Mouse (Mus musculus): ENCODE results near the gene Donson. TPM values are rescaled to one million over a fixed set of nuclear protein-coding genes. Genes with fewer than 3 reads are reported as not detected.

Donson gene
- polyA plus RNA-seq (2014; fragmentation: Nextera tagmentation; extraction: Ambion mirVana): 22.9 and 26.2 TPM in 2 replicates

- Histone ChIP-seq H3K4me1 (ENCODE audit: control insufficient read depth, insufficient read depth, low read length) (peaks cover 10% of the 10 kb centered on the region), H3K27ac (ENCODE audit: low read length) (peak within 1 kb of the TSS; percentile 67; the same call in 1 of the 2 replicates), H3K4me2 (replicated peaks; ENCODE audit: low read depth, low read length) (peak within 1 kb of the TSS; percentile 83), H3K27me3 (ENCODE audit: control insufficient read depth, insufficient read depth, low read length) (no peaks in the 10 kb centered on the region), H3K4me3 (ENCODE audit: low read depth, low read length) (peak within 1 kb of the TSS; percentile 86), H3K9me3 (ENCODE audit: control insufficient read depth, low read depth, low read length) (no peaks in the 10 kb centered on the region), H3K36me3 (ENCODE audit: control insufficient read depth, insufficient read depth, low read length) (peaks cover 10% of the 10 kb centered on the region), H3K9ac (replicated peaks; ENCODE audit: low read depth, low read length) (peak within 1 kb of the TSS; percentile 81)
- under 1% methylated on average over 70 of the region's 71 CpGs for WGBS
- ATAC-seq (ENCODE audit: insufficient number of reproducible peaks, insufficient read depth, low FRiP score, low read depth): peak; percentile 97
Observed at GRCm38 (mm10) chr16:91688619-91689334, at the start of gene Donson. Gene Donson, minus strand, starts transcription at chr16:91688770.

- Histone ChIP-seq H3K36me3 (ENCODE audit: control insufficient read depth, insufficient read depth, low read length) (no peaks in the 10 kb centered on the region), H3K4me3 (ENCODE audit: low read depth, low read length) (no peak overlapping the region), H3K9me3 (ENCODE audit: control insufficient read depth, low read depth, low read length) (no peaks in the 10 kb centered on the region), H3K9ac (replicated peaks; ENCODE audit: low read depth, low read length) (no peak overlapping the region), H3K4me2 (replicated peaks; ENCODE audit: low read depth, low read length) (no peak overlapping the region), H3K4me1 (ENCODE audit: control insufficient read depth, insufficient read depth, low read length) (0 out of 2 replicates have a peak, but pooled peaks cover 6% of the 10 kb centered on the region), H3K27me3 (ENCODE audit: control insufficient read depth, insufficient read depth, low read length) (no peaks in the 10 kb centered on the region), H3K27ac (ENCODE audit: low read length) (no peak overlapping the region)
- ATAC-seq (ENCODE audit: insufficient number of reproducible peaks, insufficient read depth, low FRiP score, low read depth): no peak
- 79% methylated on average over 7 of the region's 7 CpGs for WGBS
Observed at GRCm38 (mm10) chr16:91736046-91736816, 47.7 kb upstream of the Donson start.

DNA sequence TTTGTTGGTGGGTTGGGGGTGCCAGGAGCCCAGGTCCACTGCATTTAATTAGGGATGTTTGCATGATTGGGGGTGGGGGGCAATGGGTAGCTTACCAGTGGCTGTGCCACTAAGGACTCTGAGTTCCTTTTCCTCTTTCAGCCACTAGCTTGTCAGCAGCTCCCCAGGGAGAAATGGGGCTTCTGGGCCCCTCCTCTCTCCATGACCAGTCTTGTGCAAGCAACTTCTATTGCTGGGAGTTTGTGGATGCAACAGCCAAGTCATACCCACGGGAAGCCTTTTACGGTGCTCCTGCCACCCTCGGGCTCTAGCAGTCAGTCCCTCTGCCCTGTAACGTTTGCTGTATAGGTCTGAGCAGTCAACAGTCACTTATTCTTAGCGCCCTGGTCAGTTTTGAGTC lies 46.2 kb upstream of the Donson start:
- no peak overlapping the region for H3K4me2 ChIP-seq (replicated peaks; ENCODE audit: low read depth, low read length)
- no peak overlapping the region for H3K27ac ChIP-seq (ENCODE audit: low read length)
- H3K9me3 ChIP-seq (ENCODE audit: control insufficient read depth, low read depth, low read length): no peaks in the 10 kb centered on the region
- no peak overlapping the region for H3K9ac ChIP-seq (replicated peaks; ENCODE audit: low read depth, low read length)
- no peaks in the 10 kb centered on the region for H3K36me3 ChIP-seq (ENCODE audit: control insufficient read depth, insufficient read depth, low read length)
- WGBS: 79% methylated on average over 5 of the region's 5 CpGs
- no peaks in the 10 kb centered on the region for H3K27me3 ChIP-seq (ENCODE audit: control insufficient read depth, insufficient read depth, low read length)
- no peak overlapping the region for H3K4me3 ChIP-seq (ENCODE audit: low read depth, low read length)
- no peak for ATAC-seq (ENCODE audit: insufficient number of reproducible peaks, insufficient read depth, low FRiP score, low read depth)
- H3K4me1 ChIP-seq (ENCODE audit: control insufficient read depth, insufficient read depth, low read length): 0 out of 2 replicates have a peak, but pooled peaks cover 4% of the 10 kb centered on the region

DNA sequence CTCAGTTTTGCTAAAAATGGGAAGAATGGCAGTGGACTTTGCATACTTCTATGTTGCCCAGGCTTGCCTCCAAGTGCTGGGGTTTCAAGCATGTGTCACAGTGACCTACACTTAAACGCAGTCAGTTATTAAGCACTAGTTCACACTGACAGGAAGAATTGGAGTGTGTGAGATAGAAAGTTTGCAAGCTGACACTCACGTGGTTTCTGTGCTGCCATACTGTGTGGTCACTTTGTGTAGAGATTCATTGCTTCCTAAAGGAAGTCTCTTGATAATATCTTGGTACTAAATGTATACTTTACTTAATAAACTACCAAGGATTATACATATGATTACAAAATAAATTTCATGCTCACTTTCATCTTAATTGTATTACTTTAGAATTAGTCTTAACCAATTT lies 44.2 kb upstream of the Donson start:
- H3K4me1 ChIP-seq (ENCODE audit: control insufficient read depth, insufficient read depth, low read length): peaks cover 5% of the 10 kb centered on the region; the same call in 1 of the 2 replicates
- H3K9me3 ChIP-seq (ENCODE audit: control insufficient read depth, low read depth, low read length): no peaks in the 10 kb centered on the region
- H3K4me3 ChIP-seq (ENCODE audit: low read depth, low read length): no peak overlapping the region
- no peaks in the 10 kb centered on the region for H3K36me3 ChIP-seq (ENCODE audit: control insufficient read depth, insufficient read depth, low read length)
- no peaks in the 10 kb centered on the region for H3K27me3 ChIP-seq (ENCODE audit: control insufficient read depth, insufficient read depth, low read length)
- no peak for ATAC-seq (ENCODE audit: insufficient number of reproducible peaks, insufficient read depth, low FRiP score, low read depth)
- no peak overlapping the region for H3K27ac ChIP-seq (ENCODE audit: low read length)
- WGBS: 73% methylated on average over 2 of the region's 2 CpGs
- H3K9ac ChIP-seq (replicated peaks; ENCODE audit: low read depth, low read length): no peak overlapping the region
- no peak overlapping the region for H3K4me2 ChIP-seq (replicated peaks; ENCODE audit: low read depth, low read length)

DNA sequence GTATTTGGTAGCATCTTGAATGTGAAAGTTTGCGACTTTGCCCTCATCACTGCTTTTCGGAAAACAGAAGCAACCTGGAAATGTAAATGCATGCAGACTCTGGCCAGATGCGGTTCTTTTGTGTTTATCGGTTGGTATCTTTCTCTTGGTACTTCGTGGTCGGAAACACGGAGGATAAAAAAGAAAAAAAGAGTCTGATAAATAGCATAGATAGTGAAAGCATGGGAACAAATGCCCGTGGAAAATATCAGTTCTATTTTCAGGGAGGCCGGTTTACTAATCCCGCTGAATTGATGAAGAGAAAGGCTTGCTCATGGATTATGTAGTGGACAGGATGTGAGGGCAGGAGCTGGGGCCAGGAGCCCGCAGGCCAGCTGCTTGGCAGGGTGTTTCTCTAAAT lies 41.9 kb upstream of the Donson start:
- Histone ChIP-seq H3K4me3 (ENCODE audit: low read depth, low read length) (peak overlapping the region; percentile 85), H3K36me3 (ENCODE audit: control insufficient read depth, insufficient read depth, low read length) (no peaks in the 10 kb centered on the region; the same call in 1 of the 2 replicates), H3K4me1 (ENCODE audit: control insufficient read depth, insufficient read depth, low read length) (peaks cover 8% of the 10 kb centered on the region; the same call in 1 of the 2 replicates), H3K9me3 (ENCODE audit: control insufficient read depth, low read depth, low read length) (no peaks in the 10 kb centered on the region), H3K27ac (ENCODE audit: low read length) (peak overlapping the region; percentile 87; the same call in 1 of the 2 replicates), H3K4me2 (replicated peaks; ENCODE audit: low read depth, low read length) (peak overlapping the region; percentile 73), H3K27me3 (ENCODE audit: control insufficient read depth, insufficient read depth, low read length) (no peaks in the 10 kb centered on the region), H3K9ac (replicated peaks; ENCODE audit: low read depth, low read length) (peak overlapping the region; percentile 97)
- no peak for ATAC-seq (ENCODE audit: insufficient number of reproducible peaks, insufficient read depth, low FRiP score, low read depth)
- under 1% methylated on average over 11 of the region's 11 CpGs for WGBS

DNA sequence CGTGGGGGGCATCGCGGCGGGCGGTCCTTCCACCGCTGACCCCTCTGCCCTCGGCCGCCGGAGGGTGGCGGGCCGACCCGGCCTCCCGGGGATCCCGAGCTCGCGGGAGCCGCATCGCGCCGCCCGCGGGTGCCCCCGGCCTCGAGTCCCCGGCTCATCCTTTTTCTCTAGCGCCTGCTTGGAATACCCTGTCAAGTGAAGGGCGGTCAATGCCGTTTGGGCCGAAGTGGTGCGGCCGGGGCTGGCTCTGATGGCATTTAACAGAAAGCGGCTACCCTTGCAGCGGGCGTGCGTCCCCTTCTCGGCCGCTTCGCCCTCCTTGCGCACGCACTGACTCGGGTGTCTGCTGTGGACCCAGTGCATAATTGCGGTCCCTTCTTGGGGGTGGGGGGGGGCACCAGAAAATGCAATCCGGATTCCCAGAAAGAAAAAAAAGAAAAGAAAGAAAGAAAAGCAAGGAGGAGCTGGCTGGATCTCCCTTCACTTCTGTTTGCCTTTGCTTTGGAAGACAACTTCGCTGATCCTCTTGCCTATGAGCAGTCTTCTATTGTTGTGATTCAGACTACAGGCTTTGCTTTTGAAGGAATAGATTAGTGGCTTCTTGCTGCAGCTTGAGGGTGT lies 41.4 kb upstream of the Donson start:
- Histone ChIP-seq H3K4me1 (ENCODE audit: control insufficient read depth, insufficient read depth, low read length) (peaks cover 8% of the 10 kb centered on the region; the same call in 1 of the 2 replicates), H3K9ac (replicated peaks; ENCODE audit: low read depth, low read length) (peak overlapping the region; percentile 97), H3K9me3 (ENCODE audit: control insufficient read depth, low read depth, low read length) (no peaks in the 10 kb centered on the region), H3K27me3 (ENCODE audit: control insufficient read depth, insufficient read depth, low read length) (no peaks in the 10 kb centered on the region), H3K4me2 (replicated peaks; ENCODE audit: low read depth, low read length) (peak overlapping the region; percentile 73), H3K27ac (ENCODE audit: low read length) (peak overlapping the region; percentile 87), H3K36me3 (ENCODE audit: control insufficient read depth, insufficient read depth, low read length) (no peaks in the 10 kb centered on the region; the same call in 1 of the 2 replicates), H3K4me3 (ENCODE audit: low read depth, low read length) (peak overlapping the region; percentile 85)
- 0% methylated on average over 33 of the region's 44 CpGs for WGBS
- no peak for ATAC-seq (ENCODE audit: insufficient number of reproducible peaks, insufficient read depth, low FRiP score, low read depth)

DNA sequence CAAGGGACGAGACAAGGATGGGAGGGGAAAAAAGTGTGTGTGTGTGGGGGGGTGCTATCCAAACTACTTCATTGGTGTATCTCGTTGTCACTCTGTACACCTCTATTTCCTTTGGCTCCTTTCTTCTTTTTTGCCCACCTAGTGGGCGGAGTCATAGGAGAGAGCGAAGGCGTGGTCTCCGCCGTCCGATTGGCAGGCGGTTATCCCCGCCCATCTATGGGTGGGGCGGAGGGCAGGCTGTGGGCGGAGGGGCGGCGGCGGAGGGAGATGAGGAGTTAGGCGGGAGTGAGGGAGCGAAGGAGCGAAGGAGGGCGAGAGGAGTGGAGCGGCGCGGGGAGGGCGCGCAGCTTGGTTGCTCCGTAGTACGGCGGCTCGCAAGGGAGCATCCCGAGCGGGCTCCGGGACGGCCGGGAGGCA lies 40.5 kb upstream of the Donson start, which contains the start of gene Itsn1:
Gene Itsn1 (plus strand): TSS at position 216 of the 417 bp plus-strand sequence.
- H3K4me2 ChIP-seq (replicated peaks; ENCODE audit: low read depth, low read length): peak within 1 kb of the TSS; percentile 73
- no peaks in the 10 kb centered on the region for H3K9me3 ChIP-seq (ENCODE audit: control insufficient read depth, low read depth, low read length)
- ATAC-seq (ENCODE audit: insufficient number of reproducible peaks, insufficient read depth, low FRiP score, low read depth): peak; percentile 92
- peak within 1 kb of the TSS; percentile 85 for H3K4me3 ChIP-seq (ENCODE audit: low read depth, low read length)
- H3K9ac ChIP-seq (replicated peaks; ENCODE audit: low read depth, low read length): peak within 1 kb of the TSS; percentile 97
- H3K27ac ChIP-seq (ENCODE audit: low read length): peak within 1 kb of the TSS; percentile 87
- 0% methylated on average over 33 of the region's 33 CpGs for WGBS
- H3K4me1 ChIP-seq (ENCODE audit: control insufficient read depth, insufficient read depth, low read length): peaks cover 8% of the 10 kb centered on the region; the same call in 1 of the 2 replicates
- no peaks in the 10 kb centered on the region for H3K27me3 ChIP-seq (ENCODE audit: control insufficient read depth, insufficient read depth, low read length)
- H3K36me3 ChIP-seq (ENCODE audit: control insufficient read depth, insufficient read depth, low read length): peaks cover 2% of the 10 kb centered on the region; the same call in 1 of the 2 replicates

Measured in stomach, embryonic 14.5 days (tissue).